Mouse (Mus musculus) CH12.LX (cell line): ENCODE data around the gene D630039A03Rik.

Experiments used
- HCFC1 ChIP-seq: IDR thresholded peaks from 2 replicates; pipeline ENCODE4 v1.6.1; 2012; ENCODE audit warnings: low read depth, mild to moderate bottlenecking, inconsistent platforms, low read length, improper control_type of control experiment
- IRF4 ChIP-seq: IDR thresholded peaks from 2 replicates; pipeline ENCODE4 v1.6.1; 2014; ENCODE audit warnings: low read depth, mild to moderate bottlenecking, inconsistent platforms, low read length, improper control_type of control experiment
- NELFE ChIP-seq: IDR thresholded peaks from 2 replicates; pipeline ENCODE4 v1.6.1; 2011; ENCODE audit warnings: low read depth, low read length, improper control_type of control experiment
- POLR2A ChIP-seq: IDR thresholded peaks from 2 replicates; pipeline ENCODE4 v1.6.1; 2011; ENCODE audit warnings: low read depth, mild to moderate bottlenecking, improper control_type of control experiment, low read length
- RAD21 ChIP-seq: IDR thresholded peaks from 2 replicates; pipeline ENCODE4 v1.6.1; 2011; ENCODE audit warnings: low read depth, mild to moderate bottlenecking, low read length, improper control_type of control experiment, moderate library complexity
- RCOR1 ChIP-seq: conservative IDR thresholded peaks from 2 replicates; pipeline ENCODE4 v1.6.1; 2012; ENCODE audit warnings: low read depth, mild to moderate bottlenecking, inconsistent platforms, low read length, improper control_type of control experiment
- USF2 ChIP-seq: conservative IDR thresholded peaks from 2 replicates; pipeline ENCODE4 v1.6.1; 2011; ENCODE audit warnings: low read depth, low read length, improper control_type of control experiment
- ZKSCAN1 ChIP-seq: IDR thresholded peaks from 2 replicates; pipeline ENCODE4 v1.6.1; 2012; ENCODE audit warnings: low read depth, inconsistent platforms, low read length, improper control_type of control experiment, borderline replicate concordance

GRCm38 (mm10) chr4:57919494-57920423 is 3.7 kb upstream of the D630039A03Rik start:
- TF ChIP-seq RAD21 (no peak), RCOR1 (no peak), NELFE (no peak), POLR2A (no peak), ZKSCAN1 (no peak), IRF4 (no peak), USF2 (no peak), HCFC1 (no peak)
